Mouse (Mus musculus): Measurements from ENCODE around the gene Iqgap2. TPM values are rescaled to one million over a fixed set of nuclear protein-coding genes. Genes with fewer than 3 reads are reported as not detected.

The Iqgap2 gene
- polyA plus RNA-seq, 1 experiment = 0.17 TPM

GRCm38 (mm10) chr13:95612243-95612642 lies 279.5 kb downstream of the Iqgap2 start:
- Histone ChIP-seq H3K4me1 (ENCODE audit: control insufficient read depth) (peaks cover 71% of the 10 kb centered on the region), H3K4me3 (replicated peaks) (no peak overlapping the region), H3K9me3 (ENCODE audit: control insufficient read depth, low read length) (no peaks in the 10 kb centered on the region), H3K36me3 (ENCODE audit: control insufficient read depth) (peaks cover 54% of the 10 kb centered on the region), H3K27me3 (ENCODE audit: control insufficient read depth) (no peaks in the 10 kb centered on the region)
- no peak for TF ChIP-seq GATA1 (IDR thresholded peaks at IDR 0.05; ENCODE audit: low read length)
- no peak for TF ChIP-seq TAL1 (IDR thresholded peaks at IDR 0.05; ENCODE audit: low read length)

GRCm38 (mm10) chr13:95611752-95612151 lies 280.0 kb downstream of the Iqgap2 start:
- Histone ChIP-seq H3K27me3 (ENCODE audit: control insufficient read depth) (no peaks in the 10 kb centered on the region), H3K4me1 (ENCODE audit: control insufficient read depth) (peaks cover 66% of the 10 kb centered on the region), H3K36me3 (ENCODE audit: control insufficient read depth) (peaks cover 58% of the 10 kb centered on the region), H3K9me3 (ENCODE audit: control insufficient read depth, low read length) (no peaks in the 10 kb centered on the region), H3K4me3 (replicated peaks) (no peak overlapping the region)
- no peak for TF ChIP-seq GATA1 (IDR thresholded peaks at IDR 0.05; ENCODE audit: low read length)
- TF ChIP-seq TAL1 (IDR thresholded peaks at IDR 0.05; ENCODE audit: low read length) = no peak

DNA sequence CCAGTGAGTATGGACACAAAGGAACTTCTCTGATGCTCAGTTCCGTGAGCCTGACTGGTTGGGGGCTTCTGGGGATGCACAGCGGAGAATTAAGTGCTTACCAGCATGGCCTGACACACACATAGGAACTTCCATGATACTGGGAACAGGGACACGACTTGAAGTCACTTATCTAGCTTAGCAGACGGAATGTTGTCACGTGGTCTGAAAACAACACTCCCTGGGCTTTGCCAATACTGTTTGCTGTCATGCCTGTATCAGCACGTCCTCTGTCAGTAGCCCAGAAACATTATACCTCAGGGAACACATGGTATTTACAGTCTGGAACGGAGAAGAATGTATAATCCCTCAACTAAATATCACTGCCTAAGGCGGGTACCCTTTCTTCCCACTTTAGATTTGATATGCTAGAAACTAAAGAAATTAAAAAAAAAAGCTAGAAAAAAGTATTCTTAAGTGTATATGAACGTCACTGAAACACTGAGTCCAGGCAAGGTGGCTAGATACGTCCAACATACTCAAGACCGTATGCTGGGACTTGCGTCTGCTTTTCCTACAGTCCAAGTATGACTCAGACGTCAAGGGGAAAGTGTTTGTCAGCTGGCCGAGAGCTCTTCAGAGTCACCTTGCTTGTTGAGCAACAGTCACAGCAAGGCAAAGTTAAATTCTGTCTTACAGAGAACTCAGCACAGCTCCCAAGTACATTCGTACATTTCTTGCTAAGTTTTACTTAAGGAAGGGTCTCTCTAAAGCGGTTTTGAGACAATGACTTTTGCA lies 280.7 kb downstream of the Iqgap2 start:
- H3K27me3 ChIP-seq (ENCODE audit: control insufficient read depth) = no peaks in the 10 kb centered on the region
- no peak overlapping the region for H3K4me3 ChIP-seq (replicated peaks)
- H3K4me1 ChIP-seq (ENCODE audit: control insufficient read depth) = peaks cover 59% of the 10 kb centered on the region
- H3K36me3 ChIP-seq (ENCODE audit: control insufficient read depth) = peaks cover 63% of the 10 kb centered on the region
- H3K9me3 ChIP-seq (ENCODE audit: control insufficient read depth, low read length) = no peaks in the 10 kb centered on the region
- TF ChIP-seq GATA1 (IDR thresholded peaks at IDR 0.05; ENCODE audit: low read length) (no peak), TAL1 (IDR thresholded peaks at IDR 0.05; ENCODE audit: low read length) (no peak)

DNA sequence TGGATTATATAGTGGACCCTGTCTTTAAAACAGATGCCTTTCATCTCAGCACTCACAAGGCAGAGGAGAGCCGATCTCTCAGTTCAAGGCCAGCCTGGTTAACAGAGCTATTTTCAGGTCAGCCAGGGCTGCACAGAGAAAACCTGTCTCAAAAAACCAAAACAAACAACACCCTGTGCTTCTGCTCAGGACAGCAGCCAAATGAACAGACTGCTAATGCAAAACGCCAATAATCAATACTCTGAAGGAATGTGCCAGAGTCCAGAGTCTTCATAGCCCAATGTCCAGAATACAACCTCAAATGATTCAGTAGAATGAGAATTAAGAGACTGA lies 282.7 kb downstream of the Iqgap2 start:
- Histone ChIP-seq H3K4me1 (ENCODE audit: control insufficient read depth) (peaks cover 41% of the 10 kb centered on the region), H3K9me3 (ENCODE audit: control insufficient read depth, low read length) (no peaks in the 10 kb centered on the region), H3K4me3 (replicated peaks) (no peak overlapping the region), H3K36me3 (ENCODE audit: control insufficient read depth) (peaks cover 65% of the 10 kb centered on the region), H3K27me3 (ENCODE audit: control insufficient read depth) (no peaks in the 10 kb centered on the region)
- no peak for TF ChIP-seq GATA1 (IDR thresholded peaks at IDR 0.05; ENCODE audit: low read length)
- no peak for TF ChIP-seq TAL1 (IDR thresholded peaks at IDR 0.05; ENCODE audit: low read length)

GRCm38 (mm10) chr13:95608416-95609087 lies 283.2 kb downstream of the Iqgap2 start:
- Histone ChIP-seq H3K27me3 (ENCODE audit: control insufficient read depth) (no peaks in the 10 kb centered on the region), H3K9me3 (ENCODE audit: control insufficient read depth, low read length) (no peaks in the 10 kb centered on the region), H3K4me3 (replicated peaks) (no peak overlapping the region), H3K36me3 (ENCODE audit: control insufficient read depth) (peaks cover 69% of the 10 kb centered on the region), H3K4me1 (ENCODE audit: control insufficient read depth) (peaks cover 40% of the 10 kb centered on the region)
- TF ChIP-seq GATA1 (IDR thresholded peaks at IDR 0.05; ENCODE audit: low read length) (no peak), TAL1 (IDR thresholded peaks at IDR 0.05; ENCODE audit: low read length) (no peak)

DNA sequence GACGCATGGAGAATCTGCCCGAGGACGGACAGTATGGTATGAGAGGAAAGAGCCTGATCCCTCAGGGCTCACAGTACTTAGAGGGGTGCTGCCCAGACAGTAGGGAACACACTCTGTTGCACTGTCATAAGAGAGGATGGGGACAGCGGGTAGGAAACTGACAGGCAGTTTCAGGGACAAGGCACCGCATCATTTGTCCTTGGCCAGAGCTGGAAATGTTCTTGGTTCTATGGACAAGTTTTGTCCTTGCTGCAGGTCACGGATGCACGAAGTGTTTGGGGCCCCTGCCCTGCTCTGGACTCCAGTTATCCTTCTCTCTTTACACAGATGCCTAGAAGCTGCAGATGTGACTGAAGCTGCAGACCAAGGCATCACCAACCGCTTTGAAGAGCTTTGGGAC lies 284.7 kb downstream of the Iqgap2 start:
- Histone ChIP-seq H3K27me3 (ENCODE audit: control insufficient read depth) (no peaks in the 10 kb centered on the region), H3K4me3 (replicated peaks) (no peak overlapping the region), H3K9me3 (ENCODE audit: control insufficient read depth, low read length) (no peaks in the 10 kb centered on the region), H3K4me1 (ENCODE audit: control insufficient read depth) (peaks cover 36% of the 10 kb centered on the region), H3K36me3 (ENCODE audit: control insufficient read depth) (peaks cover 70% of the 10 kb centered on the region)
- TF ChIP-seq TAL1 (IDR thresholded peaks at IDR 0.05; ENCODE audit: low read length) (no peak), GATA1 (IDR thresholded peaks at IDR 0.05; ENCODE audit: low read length) (no peak)

DNA sequence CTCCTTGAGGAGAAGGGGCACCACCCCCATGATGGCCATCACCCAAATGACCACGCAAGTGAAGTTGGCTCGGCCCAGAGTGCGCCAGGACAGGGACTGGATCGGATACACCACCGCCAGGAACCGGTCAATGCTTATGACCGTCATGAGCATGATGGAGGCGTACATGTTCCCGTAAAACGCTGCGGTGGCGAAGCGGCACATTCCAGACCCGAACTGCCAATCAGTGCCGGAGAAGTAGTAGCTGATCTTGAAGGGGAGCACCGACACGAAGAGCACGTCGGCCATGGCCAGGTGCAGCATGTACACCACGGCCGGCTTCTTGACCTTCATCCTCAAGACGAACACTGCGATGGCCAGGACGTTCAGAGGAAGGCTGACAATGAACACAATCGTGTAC lies 287.4 kb downstream of the Iqgap2 start:
- Histone ChIP-seq H3K4me3 (replicated peaks) (no peak overlapping the region), H3K9me3 (ENCODE audit: control insufficient read depth, low read length) (no peaks in the 10 kb centered on the region), H3K4me1 (ENCODE audit: control insufficient read depth) (peaks cover 12% of the 10 kb centered on the region), H3K36me3 (ENCODE audit: control insufficient read depth) (peaks cover 60% of the 10 kb centered on the region), H3K27me3 (ENCODE audit: control insufficient read depth) (no peaks in the 10 kb centered on the region)
- no peak for TF ChIP-seq GATA1 (IDR thresholded peaks at IDR 0.05; ENCODE audit: low read length)
- no peak for TF ChIP-seq TAL1 (IDR thresholded peaks at IDR 0.05; ENCODE audit: low read length)

- Histone ChIP-seq H3K4me1 (ENCODE audit: control insufficient read depth) (peaks cover 4% of the 10 kb centered on the region), H3K36me3 (ENCODE audit: control insufficient read depth) (peaks cover 35% of the 10 kb centered on the region)
- TF ChIP-seq GATA1 (IDR thresholded peaks at IDR 0.05; ENCODE audit: low read length) (no peak), TAL1 (IDR thresholded peaks at IDR 0.05; ENCODE audit: low read length) (no peak)
Observed at GRCm38 (mm10) chr13:95599833-95600359, 291.8 kb downstream of the Iqgap2 start.

DNA sequence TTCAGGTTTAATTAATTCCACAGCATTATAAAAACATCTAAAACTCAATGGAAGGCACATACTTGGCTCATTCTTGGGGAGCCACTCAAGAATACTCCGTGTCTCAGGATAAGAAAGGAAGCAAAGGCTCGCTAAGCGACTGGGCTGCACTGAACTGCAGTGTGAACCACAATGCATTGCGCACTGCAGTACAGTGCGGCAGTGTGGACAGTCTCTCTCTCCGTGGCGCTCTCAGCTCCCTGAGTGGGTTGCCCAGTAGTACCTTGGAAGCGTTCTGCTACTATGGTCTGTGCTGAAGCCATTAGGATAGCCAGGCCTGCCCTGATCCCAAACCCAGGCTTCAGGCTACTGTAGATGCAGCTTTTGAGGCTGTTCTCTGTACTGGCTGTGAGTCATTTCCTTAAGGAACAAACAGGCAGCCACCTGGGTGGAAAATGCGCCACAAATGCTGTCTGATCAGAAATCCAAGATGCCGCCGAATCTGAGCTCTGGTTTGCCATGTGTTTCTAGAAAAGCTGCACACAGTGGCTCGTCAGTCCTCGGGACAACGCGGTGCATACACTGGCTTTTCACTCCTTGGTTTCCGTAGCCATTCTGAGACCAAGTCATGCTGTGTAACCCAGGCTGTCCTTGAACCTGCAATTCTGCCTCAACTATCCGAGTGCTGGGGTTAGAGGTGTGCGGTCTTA lies 293.3 kb downstream of the Iqgap2 start:
- Histone ChIP-seq H3K4me3 (replicated peaks) (no peak overlapping the region), H3K9me3 (ENCODE audit: control insufficient read depth, low read length) (no peaks in the 10 kb centered on the region), H3K36me3 (ENCODE audit: control insufficient read depth) (peaks cover 20% of the 10 kb centered on the region), H3K27me3 (ENCODE audit: control insufficient read depth) (no peaks in the 10 kb centered on the region), H3K4me1 (ENCODE audit: control insufficient read depth) (peaks cover 4% of the 10 kb centered on the region)
- no peak for TF ChIP-seq GATA1 (IDR thresholded peaks at IDR 0.05; ENCODE audit: low read length)
- no peak for TF ChIP-seq TAL1 (IDR thresholded peaks at IDR 0.05; ENCODE audit: low read length)

More at GRCm38 (mm10) chr13:95599833-95600359, 291.8 kb downstream of the Iqgap2 start:
- Histone ChIP-seq H3K4me3 (replicated peaks) (no peak overlapping the region), H3K9me3 (ENCODE audit: control insufficient read depth, low read length) (no peaks in the 10 kb centered on the region), H3K27me3 (ENCODE audit: control insufficient read depth) (no peaks in the 10 kb centered on the region)
